Mouse (Mus musculus): ENCODE data around the gene Rpl35a.

- TF ChIP-seq POLR2A (IDR thresholded peaks at IDR 0.05; ENCODE audit: low read depth, low read length), result no peak
- TF ChIP-seq CTCF (IDR thresholded peaks at IDR 0.05; ENCODE audit: extremely low read depth, insufficient read depth, insufficient read length, insufficient replicate concordance), result no peak
These were observed 3.2 kb downstream of the Rpl35a start for GRCm38 (mm10) chr16:33059471-33059870.
